Comparison of ENCODE assay signal across 8 mouse cellular contexts in genomic region chr11:73175612-73176011, GRCm38 (mm10). TPM values are rescaled to one million over a fixed set of nuclear protein-coding genes. Genes with fewer than 3 reads are reported as not detected.
A peak's percentile ranks its signal among the peaks of the same experiment; 100 is the strongest.
DNase-seq lines count a peak whose midpoint lies in the region; ATAC-seq lines count a peak whose summit lies in the region.

No protein-coding gene starts in this region.

- no peaks in the 10 kb centered on the region for H3K9me3 ChIP-seq in heart, embryonic 14.5 days (ENCODE audit: control insufficient read depth, low read length)
- no peaks in the 10 kb centered on the region for H3K9me3 ChIP-seq in embryonic facial prominence, embryonic 15.5 days (replicated peaks)
- no peaks in the 10 kb centered on the region for H3K9me3 ChIP-seq in kidney, embryonic 16.5 days (ENCODE audit: low read length)

- peaks cover 48% of the 10 kb centered on the region for H3K36me3 ChIP-seq in heart, embryonic 14.5 days (ENCODE audit: control insufficient read depth, insufficient read depth, low read length)
- H3K36me3 ChIP-seq in embryonic facial prominence, embryonic 15.5 days, result peaks cover 7% of the 10 kb centered on the region
- H3K36me3 ChIP-seq in kidney, embryonic 16.5 days (ENCODE audit: insufficient read depth, low read length), result peaks cover 14% of the 10 kb centered on the region

- H3K4me1 ChIP-seq in heart, embryonic 14.5 days (ENCODE audit: control insufficient read depth in 2 of 2, insufficient read depth in 2 of 2, low read length in 2 of 2), result peaks cover 20 to 40% of the 10 kb centered on the region in 2 experiments
- peaks cover 35% of the 10 kb centered on the region for H3K4me1 ChIP-seq in embryonic facial prominence, embryonic 15.5 days
- peaks cover 39% of the 10 kb centered on the region for H3K4me1 ChIP-seq in kidney, embryonic 16.5 days (ENCODE audit: insufficient read depth, low read length)

- no peaks in the 10 kb centered on the region for H3K27me3 ChIP-seq in heart, embryonic 14.5 days (ENCODE audit: control insufficient read depth, insufficient read depth, low read length)
- H3K27me3 ChIP-seq in embryonic facial prominence, embryonic 15.5 days, result no peaks in the 10 kb centered on the region
- H3K27me3 ChIP-seq in kidney, embryonic 16.5 days (ENCODE audit: insufficient read depth, low read length), result no peaks in the 10 kb centered on the region

- no peak for DNase-seq in heart, adult 11 months
- DNase-seq in lung, postnatal 25 days (ENCODE audit: low spot score), result peak; percentile 90
- no peak for DNase-seq in thymus, postnatal 25 days
- DNase-seq in urinary bladder, postnatal 25 days (ENCODE audit: low spot score), result no peak
- no peak for DNase-seq in frontal cortex, adult 2 months (ENCODE audit: extremely low spot score in 1 of 2, low spot score in 1 of 2)

- no peak for ATAC-seq in heart, embryonic 14.5 days (ENCODE audit: insufficient number of reproducible peaks, insufficient read depth, low FRiP score, low read depth)
- ATAC-seq in embryonic facial prominence, embryonic 15.5 days (ENCODE audit: insufficient number of reproducible peaks, low FRiP score, low TSS enrichment, low read depth), result no peak
- ATAC-seq in kidney, embryonic 16.5 days (ENCODE audit: low FRiP score, low TSS enrichment), result no peak

- H3K9ac ChIP-seq in heart, embryonic 14.5 days (ENCODE audit: low read length), result peak overlapping the region; percentile 95
- peak overlapping the region; percentile 96; the same call in 1 of the 2 replicates for H3K9ac ChIP-seq in embryonic facial prominence, embryonic 15.5 days
- H3K9ac ChIP-seq in kidney, embryonic 16.5 days (replicated peaks; ENCODE audit: low read length), result peak overlapping the region; percentile 88

- H3K4me2 ChIP-seq in heart, embryonic 14.5 days (ENCODE audit: low read length), result peak overlapping the region; percentile 81
- H3K4me2 ChIP-seq in embryonic facial prominence, embryonic 15.5 days (replicated peaks), result peak overlapping the region; percentile 67
- H3K4me2 ChIP-seq in kidney, embryonic 16.5 days (replicated peaks; ENCODE audit: low read depth, low read length), result peak overlapping the region; percentile 80

- 44% methylated on average over 8 of the region's 8 CpGs for WGBS in heart, embryonic 14.5 days
- WGBS in embryonic facial prominence, embryonic 15.5 days, result 32% methylated on average over 8 of the region's 8 CpGs
- 27% methylated on average over 8 of the region's 8 CpGs for WGBS in kidney, embryonic 16.5 days

- H3K4me3 ChIP-seq in heart, embryonic 14.5 days (ENCODE audit: control insufficient read depth in 1 of 2, insufficient read depth in 1 of 2, low read depth in 1 of 2, low read length in 2 of 2), result peak overlapping the region; percentile 65 to 99; a peak in 3 of 4 replicates
- peak overlapping the region; percentile 98 for H3K4me3 ChIP-seq in embryonic facial prominence, embryonic 15.5 days (replicated peaks)
- peak overlapping the region; percentile 84 for H3K4me3 ChIP-seq in kidney, embryonic 16.5 days (ENCODE audit: low read length)

- H3K27ac ChIP-seq in heart, embryonic 14.5 days (replicated peaks in 1 of 2; ENCODE audit: control insufficient read depth in 1 of 2, insufficient read depth in 1 of 2, low read depth in 2 of 2, low read length in 2 of 2), result no peak overlapping the region
- H3K27ac ChIP-seq in embryonic facial prominence, embryonic 15.5 days (replicated peaks), result no peak overlapping the region
- H3K27ac ChIP-seq in kidney, embryonic 16.5 days (ENCODE audit: low read length), result peak overlapping the region; percentile 98

RNA-seq across cellular contexts. Expression of gene Emc6, which starts 1.2 kb away (rescaled TPM):
- 114 and 121 TPM in 2 replicates for polyA plus RNA-seq in heart, embryonic 14.5 days (2014; fragmentation: Nextera tagmentation; extraction: Ambion mirVana)
- 91.9 and 100 TPM in 2 replicates for polyA plus RNA-seq in embryonic facial prominence, embryonic 15.5 days (2015; fragmentation: Nextera tagmentation; extraction: Ambion mirVana)
- 121 and 123 TPM in 2 replicates for polyA plus RNA-seq in kidney, embryonic 16.5 days (2015; fragmentation: Nextera tagmentation; extraction: Ambion mirVana)
- 63.0 and 66.5 TPM in 2 replicates for polyA plus RNA-seq in frontal cortex, adult 2 months (2012; rRNA removed)

RNA-seq across cellular contexts. Expression of gene Tax1bp3, which starts 1.3 kb away (rescaled TPM):
- polyA plus RNA-seq in heart, embryonic 14.5 days (2014; fragmentation: Nextera tagmentation; extraction: Ambion mirVana), result 270 TPM in 2 replicates
- 210 and 221 TPM in 2 replicates for polyA plus RNA-seq in embryonic facial prominence, embryonic 15.5 days (2015; fragmentation: Nextera tagmentation; extraction: Ambion mirVana)
- polyA plus RNA-seq in kidney, embryonic 16.5 days (2015; fragmentation: Nextera tagmentation; extraction: Ambion mirVana), result 231 and 251 TPM in 2 replicates
- polyA plus RNA-seq in frontal cortex, adult 2 months (2012; rRNA removed), result 23.9 and 24.6 TPM in 2 replicates

RNA-seq across cellular contexts. Expression of gene P2rx5, which starts 15.4 kb away (rescaled TPM):
- 1.3 and 1.6 TPM in 2 replicates for polyA plus RNA-seq in heart, embryonic 14.5 days (2014; fragmentation: Nextera tagmentation; extraction: Ambion mirVana)
- polyA plus RNA-seq in embryonic facial prominence, embryonic 15.5 days (2015; fragmentation: Nextera tagmentation; extraction: Ambion mirVana), result 0.98 and 1.0 TPM in 2 replicates
- polyA plus RNA-seq in kidney, embryonic 16.5 days (2015; fragmentation: Nextera tagmentation; extraction: Ambion mirVana), result 0.81 TPM in 2 replicates
- 0.26 and 0.74 TPM in 2 replicates for polyA plus RNA-seq in frontal cortex, adult 2 months (2012; rRNA removed)

RNA-seq across cellular contexts. Expression of gene Ctns, which starts 23.2 kb away (rescaled TPM):
- 12.3 and 14.0 TPM in 2 replicates for polyA plus RNA-seq in heart, embryonic 14.5 days (2014; fragmentation: Nextera tagmentation; extraction: Ambion mirVana)
- polyA plus RNA-seq in embryonic facial prominence, embryonic 15.5 days (2015; fragmentation: Nextera tagmentation; extraction: Ambion mirVana), result 23.0 and 25.5 TPM in 2 replicates
- polyA plus RNA-seq in kidney, embryonic 16.5 days (2015; fragmentation: Nextera tagmentation; extraction: Ambion mirVana), result 21.5 and 22.4 TPM in 2 replicates
- 25.9 and 26.0 TPM in 2 replicates for polyA plus RNA-seq in frontal cortex, adult 2 months (2012; rRNA removed)

RNA-seq across cellular contexts. Expression of gene Shpk, which starts 23.6 kb away (rescaled TPM):
- polyA plus RNA-seq in heart, embryonic 14.5 days (2014; fragmentation: Nextera tagmentation; extraction: Ambion mirVana), result 0.41 and 0.66 TPM in 2 replicates
- polyA plus RNA-seq in embryonic facial prominence, embryonic 15.5 days (2015; fragmentation: Nextera tagmentation; extraction: Ambion mirVana), result 2.7 and 2.9 TPM in 2 replicates
- polyA plus RNA-seq in kidney, embryonic 16.5 days (2015; fragmentation: Nextera tagmentation; extraction: Ambion mirVana), result 2.4 and 2.6 TPM in 2 replicates
- 5.0 and 5.4 TPM in 2 replicates for polyA plus RNA-seq in frontal cortex, adult 2 months (2012; rRNA removed)
